Mouse (Mus musculus) embryonic fibroblast, embryonic 13.5 days (primary cell): ENCODE measurements at regions not wholly inside any gene's neighbourhood (a gene's known extent, or its start where the extent isn't known, plus 50 kb on each side); places are given as distances from the start of the nearest gene placed in this dataset.

Experiments
- CTCF ChIP-seq: IDR thresholded peaks from 2 replicates; pipeline ENCODE4 v1.5.1; 2011; ENCODE audit warnings: mild to moderate bottlenecking, control low read depth, low read length, moderate library complexity, borderline replicate concordance; ENCODE audit not compliant: insufficient read depth
- POLR2A ChIP-seq: IDR thresholded peaks from 2 replicates; pipeline ENCODE4 v1.6.1; 2011; ENCODE audit warnings: low read depth, mild to moderate bottlenecking, control low read depth, low read length, moderate library complexity

- TF ChIP-seq CTCF (no peak), POLR2A (no peak)
Measured at GRCm38 (mm10) chr5:52016992-52017391, 173.3 kb downstream of the Dhx15 start.
